Mouse (Mus musculus): Measurements from ENCODE around the gene Gm49361.

DNA sequence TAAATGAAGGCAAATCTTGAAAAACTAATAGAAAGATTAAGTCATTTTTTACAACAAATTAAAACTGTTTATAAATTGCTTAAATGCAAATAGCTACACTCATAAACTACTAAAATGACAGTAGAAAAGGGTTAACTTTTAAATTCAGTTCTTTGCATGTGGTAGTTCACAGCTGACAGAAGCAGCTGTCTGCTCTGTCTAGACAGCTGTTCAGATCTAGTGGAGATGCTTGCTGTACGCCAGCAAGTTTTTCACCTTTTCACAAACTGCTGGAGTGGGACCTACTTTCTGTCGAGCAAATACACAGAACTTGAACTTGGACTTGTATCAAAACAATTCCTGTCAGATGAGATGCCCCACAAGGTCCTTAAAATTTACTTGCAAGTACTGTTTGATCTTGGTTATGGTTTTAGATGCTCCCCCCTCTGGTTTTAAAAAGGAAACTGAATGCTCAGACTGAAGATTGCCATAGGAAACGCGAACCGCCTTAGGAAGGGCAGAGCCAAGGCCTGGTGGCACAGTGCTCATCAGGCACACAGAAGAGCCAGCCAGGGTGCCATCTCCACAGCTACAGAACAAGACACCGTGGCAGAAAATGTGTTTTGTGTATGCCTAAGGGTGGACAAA is 129.5 kb downstream of the Gm49361 start:
- TF ChIP-seq EP300 (IDR thresholded peaks at IDR 0.05; ENCODE audit: low read depth), result no peak
- TF ChIP-seq CTCF (IDR thresholded peaks at IDR 0.05; ENCODE audit: low read depth), result no peak
